In the genomic region with DNA sequence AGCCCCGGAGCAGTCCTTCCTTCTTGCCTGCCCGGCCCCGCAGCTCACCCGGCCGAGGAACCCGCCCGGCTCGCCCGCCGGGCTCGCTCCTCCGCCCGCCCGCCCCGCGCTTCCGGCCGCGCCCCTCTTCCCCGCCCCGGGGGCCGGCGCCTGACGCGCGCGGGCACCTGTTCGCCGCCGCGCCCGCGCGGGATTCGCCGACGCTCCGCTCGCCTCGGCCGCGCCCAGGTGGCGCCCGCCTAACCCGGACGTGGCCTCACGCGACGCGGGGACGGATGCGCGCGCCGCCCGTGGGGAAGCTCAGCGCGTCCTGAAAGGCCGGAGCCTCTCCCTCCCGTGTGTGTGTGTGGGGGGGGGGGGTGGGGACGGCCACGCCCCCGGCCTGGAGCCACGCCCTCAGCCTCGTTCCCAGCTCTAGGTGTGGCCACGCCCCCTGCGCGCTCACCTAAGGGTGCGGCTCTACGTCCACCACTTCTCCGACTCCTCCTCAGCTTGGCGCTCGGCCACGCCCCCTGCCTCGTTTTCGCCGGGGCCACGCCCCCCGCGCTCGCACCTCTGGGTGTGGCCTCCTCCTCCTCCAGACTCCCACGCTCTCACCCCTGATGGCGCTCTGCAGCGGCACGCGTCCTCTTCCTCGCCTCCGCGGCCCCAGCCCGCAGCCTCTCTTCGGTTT, we compare ENCODE assay signal across 8 mouse cellular contexts. TPM values are rescaled to one million over a fixed set of nuclear protein-coding genes. Genes with fewer than 3 reads are reported as not detected.
DNase-seq lines count a peak whose midpoint lies in the region; ATAC-seq and TF ChIP-seq lines count a peak whose summit lies in the region.

No protein-coding gene starts in this region.

- H3K9ac ChIP-seq in embryonic facial prominence, embryonic 14.5 days (ENCODE audit: low read depth, low read length): peak overlapping the region; percentile 57
- peak overlapping the region; percentile 39; the same call in 1 of the 2 replicates for H3K9ac ChIP-seq in heart, embryonic 11.5 days (ENCODE audit: low read depth, low read length)
- peak overlapping the region; percentile 49 for H3K9ac ChIP-seq in kidney, embryonic 16.5 days (replicated peaks; ENCODE audit: low read length)

- H3K9me3 ChIP-seq in embryonic facial prominence, embryonic 14.5 days (ENCODE audit: control insufficient read depth, low read length): 0 out of 2 replicates have a peak, but pooled peaks cover 3% of the 10 kb centered on the region
- H3K9me3 ChIP-seq in heart, embryonic 11.5 days (replicated peaks; ENCODE audit: control insufficient read depth, low read length): no peaks in the 10 kb centered on the region
- 0 out of 2 replicates have a peak, but pooled peaks cover 2% of the 10 kb centered on the region for H3K9me3 ChIP-seq in kidney, embryonic 16.5 days (ENCODE audit: low read length)

- H3ac ChIP-seq in myocyte (ENCODE audit: control insufficient read depth, insufficient read length): no peak overlapping the region

- H3K4me3 ChIP-seq in gastrocnemius, adult 2 months: peak overlapping the region; percentile 72
- H3K4me3 ChIP-seq in embryonic facial prominence, embryonic 14.5 days (ENCODE audit: low read depth, low read length): peak overlapping the region; percentile 61
- peak overlapping the region; percentile 69 for H3K4me3 ChIP-seq in heart, embryonic 11.5 days (ENCODE audit: low read depth, low read length)
- H3K4me3 ChIP-seq in kidney, embryonic 16.5 days (ENCODE audit: low read length): peak overlapping the region; percentile 64
- H3K4me3 ChIP-seq in myocyte: no peak overlapping the region

- peak; percentile 93 for ATAC-seq in embryonic facial prominence, embryonic 14.5 days (ENCODE audit: low read depth)
- ATAC-seq in heart, embryonic 11.5 days (replicated peaks; ENCODE audit: insufficient number of reproducible peaks, low FRiP score, low TSS enrichment): peak; percentile 89
- ATAC-seq in kidney, embryonic 16.5 days (ENCODE audit: low FRiP score, low TSS enrichment): peak; percentile 92

- no peak for TF ChIP-seq CTCF in gastrocnemius, adult 2 months (IDR thresholded peaks at IDR 0.05)

- intact Hi-C loops in gastrocnemius, adult 2 months (cut with DNase I): no loop called here

- no peak overlapping the region for H3K27ac ChIP-seq in gastrocnemius, adult 2 months
- no peak overlapping the region; the same call in 1 of the 2 replicates for H3K27ac ChIP-seq in embryonic facial prominence, embryonic 14.5 days (replicated peaks; ENCODE audit: low read depth, low read length)
- H3K27ac ChIP-seq in heart, embryonic 11.5 days (ENCODE audit: low read depth, low read length): no peak overlapping the region
- peak overlapping the region; percentile 58; the same call in 1 of the 2 replicates for H3K27ac ChIP-seq in kidney, embryonic 16.5 days (ENCODE audit: low read length)

- peak overlapping the region; percentile 99 for H3K4me2 ChIP-seq in embryonic facial prominence, embryonic 14.5 days (ENCODE audit: low read depth, low read length)
- peak overlapping the region; percentile 100 for H3K4me2 ChIP-seq in heart, embryonic 11.5 days
- peak overlapping the region; percentile 94 for H3K4me2 ChIP-seq in kidney, embryonic 16.5 days (replicated peaks; ENCODE audit: low read depth, low read length)
- H3K4me2 ChIP-seq in myocyte (ENCODE audit: low read depth): peak overlapping the region; percentile 30

- peaks cover 13% of the 10 kb centered on the region for H3K4me1 ChIP-seq in embryonic facial prominence, embryonic 14.5 days (ENCODE audit: control insufficient read depth, insufficient read depth, low read length)
- H3K4me1 ChIP-seq in heart, embryonic 11.5 days (ENCODE audit: control insufficient read depth, insufficient read depth, low read length): peaks cover 6% of the 10 kb centered on the region; the same call in 1 of the 2 replicates
- H3K4me1 ChIP-seq in kidney, embryonic 16.5 days (ENCODE audit: insufficient read depth, low read length): peaks cover 14% of the 10 kb centered on the region

- peak; percentile 40 for DNase-seq in gastrocnemius, adult 2 months
- DNase-seq in gastrocnemius, adult 18-20 months (ENCODE audit: low spot score): no peak
- DNase-seq in embryonic facial prominence, embryonic 14.5 days (ENCODE audit: low spot score): peak; percentile 90
- peak; percentile 87 for DNase-seq in liver
- DNase-seq in spleen, postnatal 4 days (ENCODE audit: low spot score in 2 of 2): peak; percentile 86 to 92

- WGBS in embryonic facial prominence, embryonic 14.5 days: 0% methylated on average over 14 of the region's 91 CpGs
- under 1% methylated on average over 68 of the region's 91 CpGs for WGBS in heart, embryonic 11.5 days (ENCODE audit: insufficient replicate concordance)
- under 1% methylated on average over 42 of the region's 91 CpGs for WGBS in kidney, embryonic 16.5 days

- H3K27me3 ChIP-seq in embryonic facial prominence, embryonic 14.5 days (replicated peaks; ENCODE audit: control insufficient read depth, insufficient read depth, low read length): peaks cover 41% of the 10 kb centered on the region
- peaks cover 21% of the 10 kb centered on the region for H3K27me3 ChIP-seq in heart, embryonic 11.5 days (ENCODE audit: control insufficient read depth, insufficient read depth, low read length)
- peaks cover 29% of the 10 kb centered on the region for H3K27me3 ChIP-seq in kidney, embryonic 16.5 days (ENCODE audit: insufficient read depth, low read length)
- peaks cover 27% of the 10 kb centered on the region for H3K27me3 ChIP-seq in myocyte (ENCODE audit: control insufficient read depth, insufficient read depth, insufficient read length)

- H3K79me2 ChIP-seq in myocyte (ENCODE audit: control insufficient read depth, insufficient read depth): no peaks in the 10 kb centered on the region

- no peaks in the 10 kb centered on the region for H3K36me3 ChIP-seq in embryonic facial prominence, embryonic 14.5 days (ENCODE audit: control insufficient read depth, insufficient read depth, low read length)
- no peaks in the 10 kb centered on the region for H3K36me3 ChIP-seq in heart, embryonic 11.5 days (ENCODE audit: control insufficient read depth, insufficient read depth, low read length)
- no peaks in the 10 kb centered on the region for H3K36me3 ChIP-seq in kidney, embryonic 16.5 days (ENCODE audit: insufficient read depth, low read length)
- H3K36me3 ChIP-seq in myocyte (ENCODE audit: control insufficient read depth, insufficient read depth): no peaks in the 10 kb centered on the region

- TF ChIP-seq POLR2A in myocyte (IDR thresholded peaks at IDR 0.05; ENCODE audit: insufficient read length, low read depth): no peak

TF ChIP-seq in myocyte, 11 proteins besides CTCF, POLR2A, EP300 and RAD21:
- TF ChIP-seq USF1 (IDR thresholded peaks at IDR 0.05; ENCODE audit: low read depth) (no peak), CEBPB (IDR thresholded peaks at IDR 0.05; ENCODE audit: insufficient read depth, poor library complexity, severe bottlenecking) (no peak), E2F4 (IDR thresholded peaks at IDR 0.05; ENCODE audit: insufficient read depth) (no peak), POLR2AphosphoS2 (IDR thresholded peaks at IDR 0.05; ENCODE audit: insufficient read length, low read depth) (no peak), MYOG (IDR thresholded peaks at IDR 0.05; ENCODE audit: control insufficient read depth in 1 of 3, insufficient read depth in 1 of 3, insufficient read length in 2 of 3, low read depth in 2 of 3) (peak in 1 of 3 experiments; percentile 31), SRF (IDR thresholded peaks at IDR 0.05; ENCODE audit: control insufficient read depth, insufficient read length, low read depth) (no peak), TCF3 (IDR thresholded peaks at IDR 0.05; ENCODE audit: insufficient read length, low read depth) (no peak), MYOD1 (IDR thresholded peaks at IDR 0.05; ENCODE audit: control insufficient read depth in 1 of 3, insufficient read length in 2 of 3, low read depth in 2 of 3) (peak in 1 of 3 experiments; percentile 63)

RNA-seq across cellular contexts. Expression of gene Bicdl1, which starts 0.9 kb away (rescaled TPM):
- total RNA-seq in gastrocnemius, adult 2 months (2021): 1 to 10 TPM; 2.3 to 2.4 TPM
- total RNA-seq in gastrocnemius, adult 18-20 months (2021): 1 to 10 TPM; 2.8 to 3.3 TPM
- 13.7 and 14.5 TPM in 2 replicates for polyA plus RNA-seq in embryonic facial prominence, embryonic 14.5 days (2014; fragmentation: Nextera tagmentation; extraction: Ambion mirVana)
- 4.4 and 6.6 TPM in 2 replicates for polyA plus RNA-seq in heart, embryonic 11.5 days (2014; fragmentation: Nextera tagmentation; extraction: Ambion mirVana)
- polyA plus RNA-seq in kidney, embryonic 16.5 days (2015; fragmentation: Nextera tagmentation; extraction: Ambion mirVana): 13.8 and 14.9 TPM in 2 replicates
- 2.8 TPM for polyA plus RNA-seq in myocyte (2012; fragmentation: generic; extraction: Trizol)

Comparison
In these comparisons a context has a peak if more than half of its experiments do, and no peak if none do; other contexts are left out.
1. H3K4me2 ChIP-seq: peak in every context shown above with its lines; median percentile 100 in heart, embryonic 11.5 days; 99 in embryonic facial prominence, embryonic 14.5 days; 94 in kidney, embryonic 16.5 days; 30 in myocyte.